Mouse (Mus musculus) liver, adult 2 months (tissue): ENCODE results near the gene Ppp1r26. TPM values are rescaled to one million over a fixed set of nuclear protein-coding genes. Genes with fewer than 3 reads are reported as not detected.

ENCODE experiments used
- DNase-seq: peaks from one replicate; pipeline ENCODE4 v3.0.0-alpha.2; 2011; ENCODE audit warnings: low read depth, low spot score; ENCODE audit errors: extremely low read depth
- H3K27ac ChIP-seq: fragments of 200-500 bp; replicated peaks from 2 replicates; pipeline ENCODE4 v1.5.1; 2012; ENCODE audit warnings: low read depth, mild to moderate bottlenecking, control low read depth, inconsistent platforms, low read length; ENCODE audit not compliant: insufficient read depth
- H3K27me3 ChIP-seq: fragments of 200-500 bp; 2 replicates; pipeline ENCODE4 v1.6.1; 2012; ENCODE audit warnings: mild to moderate bottlenecking, moderate library complexity, low read length, inconsistent platforms; ENCODE audit not compliant: control insufficient read depth, insufficient read depth
- H3K36me3 ChIP-seq: fragments of 200-500 bp; 2 replicates; pipeline ENCODE4 v1.6.1; 2012; ENCODE audit warnings: low read length, inconsistent platforms; ENCODE audit not compliant: control insufficient read depth, insufficient read depth
- H3K4me1 ChIP-seq: fragments of 200-500 bp; 2 replicates; pipeline ENCODE4 v1.6.1; 2011; ENCODE audit warnings: low read length; ENCODE audit not compliant: control insufficient read depth, insufficient read depth
- H3K4me3 ChIP-seq: fragments of 200-500 bp; 2 replicates; pipeline ENCODE4 v1.5.1; 2011; ENCODE audit warnings: low read depth, mild to moderate bottlenecking, control low read depth, low read length, moderate library complexity; ENCODE audit not compliant: insufficient read depth
- H3K79me2 ChIP-seq: fragments of 200-500 bp; 2 replicates; pipeline ENCODE4 v1.6.1; 2012; ENCODE audit warnings: inconsistent platforms, mild to moderate bottlenecking, low read length, moderate library complexity; ENCODE audit not compliant: control insufficient read depth, insufficient read depth
- H3K9ac ChIP-seq: fragments of 200-500 bp; 2 replicates; pipeline ENCODE4 v1.6.1; 2012; ENCODE audit warnings: low read depth, mild to moderate bottlenecking, control low read depth, inconsistent platforms, low read length
- CTCF ChIP-seq: fragments of 200-500 bp; IDR thresholded peaks from 2 replicates; pipeline ENCODE4 v1.5.1; 2011; ENCODE audit warnings: low read depth, low read length, control low read depth
- POLR2A ChIP-seq: fragments of 200-500 bp; IDR thresholded peaks from 2 replicates; pipeline ENCODE4 v1.6.1; 2011; ENCODE audit warnings: low read length, control low read depth; ENCODE audit not compliant: insufficient read depth; ENCODE audit errors: extremely low read depth
- WGBS: fragments of 180-500 bp; shearing (Covaris S2); methylation state at CpG from one replicate; pipeline ENCODE4 v1.1.7; 2018; 5-methylcytosine and 5-hydroxymethylcytosine counted together
- polyA plus RNA-seq: library from polyadenylated mRNA; depleted of rRNA; stranded (reverse); fragments of >200 nt; gene quantifications from 2 replicates; pipeline ENCODE4 v1.2.3, GENCODE M21; 2012; rRNA removed
- total RNA-seq: library from RNA; depleted of rRNA; stranded (reverse); fragments of >200 nt; gene quantifications from 2 replicates; pipeline ENCODE4 v1.2.3, GENCODE M21; 2014; rRNA removed

Ppp1r26 gene
- total and polyA plus RNA-seq, 2 experiments = 0.07 to 0.09 TPM

GRCm38 (mm10) chr2:28504676-28505075 is 58.1 kb downstream of the Ppp1r26 start:
- WGBS = 85% methylated on average over 13 of the region's 13 CpGs

More at GRCm38 (mm10) chr2:28504676-28505075, 58.1 kb downstream of the Ppp1r26 start:
- no peak overlapping the region for H3K4me3 ChIP-seq
- H3K36me3 ChIP-seq = no peaks in the 10 kb centered on the region
- no peaks in the 10 kb centered on the region for H3K79me2 ChIP-seq
- H3K4me1 ChIP-seq = no peaks in the 10 kb centered on the region
- H3K27me3 ChIP-seq = 0 out of 2 replicates have a peak, but pooled peaks cover 2% of the 10 kb centered on the region
- no peak for DNase-seq
- TF ChIP-seq CTCF = no peak
- TF ChIP-seq POLR2A = no peak
- H3K27ac ChIP-seq = no peak overlapping the region
- no peak overlapping the region for H3K9ac ChIP-seq

Other genes with a start within 250 kb of the Ppp1r26 start
- gene 1700007K13Rik, start 19.5 kb downstream of the Ppp1r26 start, total RNA-seq = 0.28 TPM in 1 of 2 replicates, not detected in the other
- not detected in 2 replicates for gene 1700007K13Rik, start 19.5 kb downstream of the Ppp1r26 start, polyA plus RNA-seq
- 10.9 and 14.3 TPM in 2 replicates for gene Mrps2, start 21.3 kb downstream of the Ppp1r26 start, total RNA-seq
- gene Mrps2, start 21.3 kb downstream of the Ppp1r26 start, polyA plus RNA-seq = 51.5 and 52.3 TPM in 2 replicates
- 0.65 and 1.7 TPM in 2 replicates for gene Gbgt1, start 50.1 kb downstream of the Ppp1r26 start, total RNA-seq
- gene Gbgt1, start 50.1 kb downstream of the Ppp1r26 start, polyA plus RNA-seq = 0.66 and 0.86 TPM in 2 replicates
- not detected in 2 replicates for gene Gm10134, start 59.3 kb downstream of the Ppp1r26 start, total RNA-seq
- gene Gm10134, start 59.3 kb downstream of the Ppp1r26 start, polyA plus RNA-seq = not detected in 2 replicates
- 1.1 and 1.7 TPM in 2 replicates for gene Ralgds, start 66.3 kb downstream of the Ppp1r26 start, total RNA-seq
- 1.5 and 3.0 TPM in 2 replicates for gene Ralgds, start 66.3 kb downstream of the Ppp1r26 start, polyA plus RNA-seq
- 19.2 and 70.5 TPM in 2 replicates for gene Cel, start 116.6 kb downstream of the Ppp1r26 start, total RNA-seq
- gene Cel, start 116.6 kb downstream of the Ppp1r26 start, polyA plus RNA-seq = 0.11 and 0.37 TPM in 2 replicates
- gene Gtf3c5, start 137.0 kb downstream of the Ppp1r26 start, total RNA-seq = 2.9 and 3.1 TPM in 2 replicates
- gene Gtf3c5, start 137.0 kb downstream of the Ppp1r26 start, polyA plus RNA-seq = 7.8 and 9.0 TPM in 2 replicates
- gene Gfi1b, start 175.2 kb downstream of the Ppp1r26 start, total RNA-seq = not detected in 2 replicates
- not detected in 2 replicates for gene Gfi1b, start 175.2 kb downstream of the Ppp1r26 start, polyA plus RNA-seq
- gene Tsc1, start 194.4 kb downstream of the Ppp1r26 start, total RNA-seq = 14.4 and 19.8 TPM in 2 replicates
- 8.6 and 10.0 TPM in 2 replicates for gene Tsc1, start 194.4 kb downstream of the Ppp1r26 start, polyA plus RNA-seq